Mouse (Mus musculus) embryonic facial prominence, embryonic 11.5 days (tissue): ENCODE data around the gene Pwp1. TPM values are rescaled to one million over a fixed set of nuclear protein-coding genes. Genes with fewer than 3 reads are reported as not detected.
A peak's percentile ranks its signal among the peaks of the same experiment; 100 is the strongest.

Experiments used
- ATAC-seq: fragments of 200-750 bp; cut with Nextera tagmentation; replicated peaks from 2 replicates; pipeline ENCODE4 v1.8.0; 2017; ENCODE audit warnings: low read depth; ENCODE audit not compliant: insufficient number of reproducible peaks, low FRiP score, low TSS enrichment
- DNase-seq: peaks from one replicate; pipeline ENCODE4 v3.0.0-alpha.2; 2015; ENCODE audit warnings: low spot score
- H3K27ac ChIP-seq: fragments of 300-500 bp; sonication (generic); replicated peaks from 2 replicates; pipeline ENCODE4 v1.5.1; 2014; ENCODE audit warnings: mild to moderate bottlenecking, low read depth, low read length, control low read depth
- H3K27me3 ChIP-seq: fragments of 300-500 bp; sonication (generic); 2 replicates; pipeline ENCODE4 v1.6.1; 2014; ENCODE audit warnings: mild to moderate bottlenecking, low read length, moderate library complexity, mixed read lengths; ENCODE audit not compliant: control insufficient read depth, insufficient read depth
- H3K36me3 ChIP-seq: fragments of 300-500 bp; sonication (generic); replicated peaks from 2 replicates; pipeline ENCODE4 v1.6.1; 2014; ENCODE audit warnings: low read depth, mild to moderate bottlenecking, low read length, moderate library complexity, mixed read lengths; ENCODE audit not compliant: control insufficient read depth, insufficient read depth
- H3K4me1 ChIP-seq: fragments of 300-500 bp; sonication (generic); 2 replicates; pipeline ENCODE4 v1.6.1; 2014; ENCODE audit warnings: low read length, mixed read lengths; ENCODE audit not compliant: control insufficient read depth, insufficient read depth
- H3K4me2 ChIP-seq: fragments of 300-500 bp; sonication (generic); 2 replicates; pipeline ENCODE4 v1.6.1; 2014; ENCODE audit warnings: low read depth, mild to moderate bottlenecking, control low read depth, low read length, moderate library complexity
- H3K4me3 ChIP-seq: fragments of 300-500 bp; sonication (generic); 2 replicates; pipeline ENCODE4 v1.5.1; 2014; ENCODE audit warnings: low read depth, low read length, control low read depth
- H3K9ac ChIP-seq: fragments of 300-500 bp; sonication (generic); replicated peaks from 2 replicates; pipeline ENCODE4 v1.6.1; 2014; ENCODE audit warnings: mild to moderate bottlenecking, control low read depth, low read length
- H3K9me3 ChIP-seq: fragments of 300-500 bp; sonication (generic); replicated peaks from 2 replicates; pipeline ENCODE4 v1.6.1; 2016; ENCODE audit warnings: mild to moderate bottlenecking, low read length, inconsistent platforms, mixed read lengths; ENCODE audit not compliant: control insufficient read depth
- WGBS: fragments of 180-500 bp; shearing (Covaris S2); extraction: QIAGEN DNeasy Blood & Tissue Kit; methylation state at CpG from one replicate; pipeline ENCODE4 v1.1.7; 2014; 5-methylcytosine and 5-hydroxymethylcytosine counted together
- polyA plus RNA-seq: library from polyadenylated mRNA; unstranded; fragments of >200 nt; fragmentation: Nextera tagmentation; extraction: Ambion mirVana; gene quantifications from 2 replicates; pipeline ENCODE4 v1.2.1, GENCODE M21; 2014

The Pwp1 gene
- polyA plus RNA-seq, 1 experiment from 2014 or later: 116 TPM

GRCm38 (mm10) chr10:85873861-85874544 lies 44.7 kb downstream of the Pwp1 start:
- DNase-seq: no peak
- Histone ChIP-seq H3K27me3 (no peaks in the 10 kb centered on the region), H3K4me3 (no peak overlapping the region), H3K27ac (no peak overlapping the region), H3K36me3 (peaks cover 5% of the 10 kb centered on the region), H3K4me2 (no peak overlapping the region), H3K9ac (no peak overlapping the region), H3K4me1 (no peaks in the 10 kb centered on the region), H3K9me3 (no peaks in the 10 kb centered on the region)
- ATAC-seq: no peak
- WGBS: 92% methylated on average over 13 of the region's 13 CpGs

GRCm38 (mm10) chr10:85875812-85876211 lies 46.5 kb downstream of the Pwp1 start:
- Histone ChIP-seq H3K4me2 (no peak overlapping the region), H3K4me1 (no peaks in the 10 kb centered on the region), H3K27ac (no peak overlapping the region), H3K4me3 (no peak overlapping the region), H3K9ac (no peak overlapping the region), H3K27me3 (no peaks in the 10 kb centered on the region), H3K36me3 (peaks cover 9% of the 10 kb centered on the region), H3K9me3 (no peaks in the 10 kb centered on the region)
- ATAC-seq (no peak), DNase-seq (peak; percentile 15)
- 77% methylated on average over 5 of the region's 5 CpGs for WGBS

GRCm38 (mm10) chr10:85879886-85880486 lies 50.7 kb downstream of the Pwp1 start:
- no peak for ATAC-seq
- H3K36me3 ChIP-seq: peaks cover 12% of the 10 kb centered on the region
- H3K9me3 ChIP-seq: no peaks in the 10 kb centered on the region
- no peak overlapping the region for H3K4me2 ChIP-seq
- 93% methylated on average over 8 of the region's 8 CpGs for whole genome bisulfite sequencing
- no peak overlapping the region for H3K27ac ChIP-seq
- H3K9ac ChIP-seq: no peak overlapping the region
- DNase-seq: no peak
- H3K4me1 ChIP-seq: no peaks in the 10 kb centered on the region
- H3K27me3 ChIP-seq: no peaks in the 10 kb centered on the region
- no peak overlapping the region for H3K4me3 ChIP-seq

GRCm38 (mm10) chr10:85916498-85917309 lies 87.4 kb downstream of the Pwp1 start, which contains the start of gene Prdm4:
Gene Prdm4 (minus strand): TSS chr10:85917142.
- H3K9me3 ChIP-seq: no peaks in the 10 kb centered on the region
- H3K4me2 ChIP-seq: peak within 1 kb of the TSS; percentile 68
- ATAC-seq: peak; percentile 99
- H3K4me1 ChIP-seq: no peaks in the 10 kb centered on the region
- peak within 1 kb of the TSS; percentile 85 for H3K9ac ChIP-seq
- DNase-seq: peak; percentile 99
- no peaks in the 10 kb centered on the region; the same call in 1 of the 2 replicates for H3K36me3 ChIP-seq
- H3K4me3 ChIP-seq: peak within 1 kb of the TSS; percentile 72
- H3K27ac ChIP-seq: peak within 1 kb of the TSS; percentile 42
- 0% methylated on average over 54 of the region's 90 CpGs for WGBS
- no peaks in the 10 kb centered on the region for H3K27me3 ChIP-seq

GRCm38 (mm10) chr10:85927676-85928445 lies 98.6 kb downstream of the Pwp1 start, which contains the start of gene Ascl4:
Gene Ascl4 (plus strand): TSS chr10:85927681.
- Histone ChIP-seq H3K4me1 (no peaks in the 10 kb centered on the region; the same call in 1 of the 2 replicates), H3K27me3 (peaks cover 4% of the 10 kb centered on the region), H3K36me3 (no peaks in the 10 kb centered on the region), H3K4me2 (peak within 1 kb of the TSS; percentile 95), H3K27ac (no peak within 1 kb of the TSS), H3K4me3 (peak within 1 kb of the TSS; percentile 52), H3K9me3 (no peaks in the 10 kb centered on the region), H3K9ac (peak within 1 kb of the TSS; percentile 54)
- ATAC-seq (no peak), DNase-seq (peak; percentile 29)
- WGBS: 2% methylated on average over 23 of the region's 23 CpGs

GRCm38 (mm10) chr10:85928499-85929207 lies 99.4 kb downstream of the Pwp1 start:
- H3K27ac ChIP-seq: no peak overlapping the region
- WGBS: 2% methylated on average over 63 of the region's 63 CpGs

GRCm38 (mm10) chr10:85929208-85929591 lies 99.9 kb downstream of the Pwp1 start:
- Histone ChIP-seq H3K9me3 (no peaks in the 10 kb centered on the region), H3K36me3 (no peaks in the 10 kb centered on the region), H3K27ac (no peak overlapping the region), H3K4me3 (no peak overlapping the region), H3K9ac (no peak overlapping the region), H3K4me2 (no peak overlapping the region; the same call in 1 of the 2 replicates), H3K4me1 (no peaks in the 10 kb centered on the region; the same call in 1 of the 2 replicates), H3K27me3 (peaks cover 4% of the 10 kb centered on the region)
- ATAC-seq (no peak), DNase-seq (no peak)
- 57% methylated on average over 11 of the region's 11 CpGs for WGBS

More at GRCm38 (mm10) chr10:85928499-85929207, 99.4 kb downstream of the Pwp1 start:
- peak; percentile 80 for DNase-seq
- peak overlapping the region; percentile 52 for H3K4me3 ChIP-seq
- peaks cover 4% of the 10 kb centered on the region for H3K27me3 ChIP-seq
- peak; percentile 80 for ATAC-seq
- H3K4me2 ChIP-seq: peak overlapping the region; percentile 95
- no peaks in the 10 kb centered on the region for H3K9me3 ChIP-seq
- H3K36me3 ChIP-seq: no peaks in the 10 kb centered on the region
- H3K4me1 ChIP-seq: no peaks in the 10 kb centered on the region; the same call in 1 of the 2 replicates
- peak overlapping the region; percentile 54 for H3K9ac ChIP-seq
